Mouse (Mus musculus): ENCODE measurements around the gene Txnrd2.

Gene Txnrd2

DNA sequence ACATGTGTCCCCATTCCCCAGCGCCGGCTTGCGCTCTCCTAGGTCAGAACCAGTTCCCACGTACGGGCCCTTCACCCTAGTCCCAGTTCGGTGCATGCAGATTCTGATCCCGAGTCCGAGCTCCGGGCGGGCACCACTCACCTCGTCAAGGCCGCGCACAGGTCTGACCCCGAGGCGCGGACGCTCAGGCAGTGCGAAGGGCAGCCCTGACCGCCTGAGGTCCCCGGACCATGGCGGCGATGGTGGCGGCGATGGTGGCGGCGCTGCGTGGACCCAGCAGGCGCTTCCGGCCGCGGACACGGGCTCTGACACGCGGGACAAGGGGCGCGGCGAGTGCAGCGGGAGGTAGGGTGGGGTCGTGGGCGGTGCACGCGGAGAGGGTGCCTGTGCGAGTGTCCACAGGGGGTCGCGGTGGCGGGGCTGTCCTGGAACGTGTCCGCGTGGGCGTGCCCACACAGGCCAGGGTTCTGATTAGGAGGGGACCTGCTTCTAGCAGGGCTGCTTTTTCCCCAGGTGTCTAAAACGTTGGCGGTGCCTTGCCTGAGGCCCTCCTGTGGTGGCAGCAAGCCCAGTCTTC lies at the start of gene Txnrd2:
Gene Txnrd2 (plus strand): TSS at position 170 of the 577 bp plus-strand sequence.
- peak; percentile 81 for DNase-seq (ENCODE audit: low read depth, low spot score)

DNA sequence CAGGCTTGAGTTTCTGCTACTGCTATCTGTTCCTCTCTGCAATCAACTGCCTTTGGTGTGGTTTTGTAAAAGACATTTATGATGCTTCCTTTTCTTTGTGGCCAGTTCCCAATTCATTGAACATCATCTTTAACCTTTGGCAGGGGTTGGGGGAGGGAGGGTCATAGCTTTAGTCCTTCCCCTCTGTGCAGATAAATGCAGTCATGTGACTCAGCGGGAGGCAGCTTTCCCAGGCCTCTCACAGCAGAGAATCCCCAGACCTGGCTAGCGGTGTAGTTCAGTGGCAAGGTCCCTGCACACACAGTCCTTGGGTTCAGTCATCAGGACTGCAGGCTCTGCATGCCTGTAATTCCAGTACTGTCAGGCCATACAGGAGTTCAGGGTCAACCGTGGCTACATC lies 49.0 kb upstream of the Txnrd2 start:
- DNase-seq (ENCODE audit: low read depth, low spot score): no peak

GRCm38 (mm10) chr16:18378489-18378888 lies 47.7 kb upstream of the Txnrd2 start:
- DNase-seq (ENCODE audit: low read depth, low spot score): no peak

DNA sequence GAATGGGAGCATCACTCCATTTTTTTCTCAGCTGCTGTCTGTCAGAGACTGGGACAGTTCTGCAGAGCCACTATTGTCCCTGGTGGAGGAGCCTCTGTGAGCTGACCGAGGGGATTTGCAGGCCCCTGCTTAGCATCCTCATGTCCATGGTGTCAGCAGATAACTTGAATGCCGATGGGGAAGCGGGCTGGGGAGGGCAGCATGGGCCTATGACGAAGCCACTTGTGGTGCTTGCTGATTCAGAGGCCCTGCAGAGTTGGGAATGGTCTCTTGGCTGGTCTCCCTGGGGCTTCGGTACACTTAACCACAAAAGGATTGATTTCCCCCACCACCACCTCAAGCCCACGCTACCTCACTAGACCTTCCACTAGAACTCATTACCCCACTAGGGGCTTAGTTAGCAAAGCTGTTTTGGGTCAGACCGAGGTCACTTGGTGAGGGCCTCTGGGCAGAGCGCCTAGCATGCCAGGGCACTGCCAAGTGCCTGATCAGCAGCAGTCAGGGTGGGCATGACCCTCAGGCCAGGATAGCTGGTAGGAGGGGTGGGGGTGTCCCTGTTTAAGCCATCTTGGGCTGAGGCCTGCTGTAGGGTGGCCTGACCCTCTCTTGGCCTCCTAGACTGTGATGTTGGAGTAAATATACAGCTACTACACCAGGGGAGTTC lies 46.7 kb upstream of the Txnrd2 start:
- no peak for DNase-seq (ENCODE audit: low read depth, low spot score)

DNA sequence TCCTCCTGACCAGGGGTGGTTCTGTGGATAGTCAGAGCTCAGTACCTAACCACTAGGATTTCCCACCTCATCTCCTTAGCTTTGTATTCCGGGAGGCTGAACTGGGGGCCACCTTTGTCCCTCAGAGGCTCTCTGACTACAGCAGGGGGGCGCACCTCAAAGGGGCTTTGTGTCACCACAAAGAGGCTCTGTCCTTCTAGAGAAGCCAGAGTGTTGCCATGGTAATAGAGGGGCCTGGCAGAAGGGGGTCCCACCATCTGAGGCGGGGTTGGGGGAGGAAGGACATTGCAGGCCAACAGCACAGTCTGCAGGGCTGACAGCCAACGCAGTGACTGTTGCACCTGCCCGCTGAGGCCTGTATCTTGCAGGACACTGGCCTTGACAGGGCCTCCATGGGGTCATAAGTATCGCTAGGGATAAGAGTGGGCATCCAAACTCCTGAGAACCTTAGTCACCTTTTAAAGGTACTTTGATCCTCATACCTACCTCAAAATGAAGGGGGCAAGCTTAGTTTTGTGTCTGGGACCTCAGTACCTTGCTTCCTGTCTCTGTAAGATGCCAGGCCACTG lies 45.6 kb upstream of the Txnrd2 start:
- DNase-seq (ENCODE audit: low read depth, low spot score): no peak

DNA sequence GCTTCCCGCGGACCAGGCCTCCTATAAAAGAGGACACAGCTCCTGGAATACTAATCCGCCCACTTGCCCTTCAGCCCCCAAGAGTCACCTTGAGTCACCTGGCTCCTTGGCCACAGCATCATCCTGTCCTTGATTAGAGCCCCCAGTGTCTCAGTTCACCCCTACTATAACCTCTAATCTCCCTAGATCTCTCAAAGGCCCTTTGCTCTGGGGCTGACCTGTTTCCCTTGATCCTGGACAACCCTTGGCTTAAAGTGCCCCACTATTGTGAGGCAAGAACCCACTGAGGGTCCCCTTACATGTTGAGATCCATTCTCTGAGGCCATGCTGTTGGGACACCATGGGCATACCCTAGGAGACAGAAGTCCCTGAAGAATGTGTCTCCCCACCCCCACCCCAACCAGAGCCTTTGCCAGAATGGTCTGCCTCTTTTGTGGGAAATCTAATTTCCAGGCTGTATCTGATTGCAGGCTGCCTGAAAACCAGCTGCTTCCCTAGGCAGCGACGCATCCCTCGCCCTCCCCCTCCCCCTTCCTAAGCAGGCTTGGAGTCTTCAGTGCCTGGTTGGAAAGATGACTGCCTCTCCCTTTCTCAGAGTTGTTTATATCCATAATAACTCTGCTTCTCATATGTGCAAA lies 44.4 kb upstream of the Txnrd2 start:
- no peak for DNase-seq (ENCODE audit: low read depth, low spot score)

- no peak for DNase-seq (ENCODE audit: low read depth, low spot score)
These were observed 43.0 kb upstream of the Txnrd2 start for GRCm38 (mm10) chr16:18383045-18383726.

DNA sequence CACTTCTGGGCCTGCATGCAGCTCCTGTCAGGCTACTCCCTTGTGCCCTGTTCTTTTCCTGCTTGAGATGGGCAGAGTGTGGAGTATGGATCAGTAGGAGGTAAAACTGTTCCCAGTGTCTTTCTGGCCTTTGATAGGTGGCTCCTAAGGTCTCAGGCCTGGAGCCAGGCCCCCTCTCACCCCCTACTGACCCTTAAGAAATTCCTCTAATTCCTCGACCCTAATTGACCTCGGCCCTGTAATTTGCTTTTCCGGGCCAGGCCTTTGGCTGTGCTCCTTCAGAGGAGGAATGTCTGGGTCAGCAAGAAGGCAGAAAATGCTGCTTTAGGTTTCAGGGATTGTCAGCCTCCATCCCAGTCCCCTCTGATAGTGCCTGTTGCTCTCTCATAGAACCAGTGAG lies 42.4 kb upstream of the Txnrd2 start:
- DNase-seq (ENCODE audit: low read depth, low spot score): no peak

DNA sequence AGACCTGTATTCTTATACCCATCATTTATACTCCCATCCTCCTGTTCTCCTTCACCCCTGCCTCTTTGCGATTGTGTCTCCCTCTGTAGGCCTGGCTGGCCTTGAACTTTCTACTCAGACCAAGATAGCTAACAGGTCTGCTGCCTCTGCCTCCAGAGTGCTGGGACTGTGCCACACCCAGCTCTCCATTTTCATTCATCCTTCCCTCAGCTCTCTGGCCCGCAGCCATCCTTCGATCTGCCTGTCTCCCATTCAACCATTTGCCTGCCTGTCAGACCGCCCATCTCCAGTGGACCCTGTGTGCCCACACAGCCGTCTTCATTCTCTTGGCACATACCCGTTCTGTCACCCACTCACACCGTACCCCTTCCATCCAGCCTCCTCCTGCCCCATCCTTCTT lies 42.0 kb upstream of the Txnrd2 start:
- no peak for DNase-seq (ENCODE audit: low read depth, low spot score)

GRCm38 (mm10) chr16:18384659-18385058 lies 41.5 kb upstream of the Txnrd2 start:
- DNase-seq (ENCODE audit: low read depth, low spot score): no peak

DNA sequence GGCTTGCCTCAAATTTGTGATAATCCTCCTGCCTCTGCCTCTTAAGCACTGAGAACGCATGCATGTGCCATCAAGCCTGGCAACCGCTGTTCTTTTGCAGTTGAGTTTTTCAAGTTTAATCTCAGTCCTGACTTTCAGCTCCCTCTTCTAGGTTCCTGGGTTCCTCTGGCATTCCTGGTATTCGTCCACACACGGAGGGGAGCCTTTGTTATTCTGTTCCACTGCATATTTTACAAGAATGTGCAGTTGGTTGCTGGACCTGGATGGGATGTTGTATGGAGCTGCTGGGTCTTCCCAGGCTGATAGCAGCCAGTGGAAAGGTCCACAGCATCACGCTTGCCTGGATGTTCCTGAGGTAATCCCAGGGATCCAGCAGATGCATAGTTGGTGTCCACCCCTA lies 40.8 kb upstream of the Txnrd2 start:
- DNase-seq (ENCODE audit: low read depth, low spot score): no peak

DNA sequence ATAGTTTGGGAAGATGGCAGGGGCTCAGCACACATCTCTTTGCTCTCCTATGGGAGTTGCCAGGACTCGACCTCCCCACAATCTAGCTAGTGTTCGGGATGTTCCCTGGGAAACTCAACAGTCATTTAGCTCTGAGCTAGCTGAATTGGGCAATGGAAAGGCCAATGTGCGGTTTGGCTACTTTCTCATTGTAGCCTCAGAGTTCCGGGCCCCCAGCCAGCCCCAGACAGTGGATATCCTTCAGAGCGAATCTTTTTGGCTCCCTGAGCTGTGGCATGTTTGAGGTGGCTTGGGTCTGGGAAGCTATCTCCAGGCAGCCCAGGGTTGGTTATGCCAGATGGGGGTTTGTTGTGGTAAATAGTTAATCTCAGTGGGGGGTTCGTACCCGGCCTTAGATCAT lies 39.7 kb upstream of the Txnrd2 start:
- DNase-seq (ENCODE audit: low read depth, low spot score): no peak

GRCm38 (mm10) chr16:18386972-18387371 lies 39.2 kb upstream of the Txnrd2 start:
- DNase-seq (ENCODE audit: low read depth, low spot score): no peak

- DNase-seq (ENCODE audit: low read depth, low spot score): no peak
These were observed 38.2 kb upstream of the Txnrd2 start for GRCm38 (mm10) chr16:18387704-18388582.

DNA sequence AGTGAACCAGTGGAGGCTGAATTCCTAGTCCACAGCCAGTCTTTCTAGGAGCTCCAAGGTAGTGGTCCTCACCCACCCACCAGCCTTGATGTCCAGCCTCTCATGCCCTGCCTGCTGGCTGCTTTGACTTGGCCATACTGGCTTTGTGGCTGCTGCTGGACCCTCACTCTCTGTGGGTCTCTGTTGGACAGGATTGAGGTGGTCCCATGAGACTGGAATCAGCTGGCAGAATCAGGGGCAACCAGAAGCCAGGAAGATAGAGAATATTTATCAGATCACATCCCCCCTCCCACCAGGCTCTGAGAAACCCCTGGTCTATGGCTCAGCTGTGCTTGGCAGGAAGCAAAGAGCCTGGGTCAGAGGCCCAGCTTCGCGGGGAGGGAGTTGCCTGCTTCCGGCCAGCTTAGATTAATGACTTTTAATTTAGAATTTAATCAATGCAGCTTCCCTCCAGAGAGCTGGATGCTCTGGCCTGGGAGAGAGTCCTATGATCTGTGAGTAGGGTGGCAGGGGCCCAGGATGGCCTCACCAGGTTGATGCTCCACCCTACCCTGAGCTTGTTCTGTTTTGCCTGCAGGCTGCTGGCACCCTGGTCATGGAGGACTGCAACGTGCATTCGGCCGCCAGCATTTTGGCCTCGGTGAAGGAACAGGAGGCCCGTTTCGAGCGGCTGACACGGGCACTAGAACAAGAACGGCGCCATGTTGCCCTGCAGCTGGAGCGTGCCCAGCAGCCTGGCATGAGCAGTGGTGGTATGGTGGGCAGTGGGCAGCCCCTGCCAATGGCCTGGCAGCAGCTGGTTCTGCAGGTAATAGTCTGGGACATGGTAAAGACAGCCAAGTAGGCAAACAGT lies 37.4 kb upstream of the Txnrd2 start:
- DNase-seq (ENCODE audit: low read depth, low spot score): no peak

GRCm38 (mm10) chr16:18390399-18390798 lies 35.8 kb upstream of the Txnrd2 start:
- no peak for DNase-seq (ENCODE audit: low read depth, low spot score)

DNA sequence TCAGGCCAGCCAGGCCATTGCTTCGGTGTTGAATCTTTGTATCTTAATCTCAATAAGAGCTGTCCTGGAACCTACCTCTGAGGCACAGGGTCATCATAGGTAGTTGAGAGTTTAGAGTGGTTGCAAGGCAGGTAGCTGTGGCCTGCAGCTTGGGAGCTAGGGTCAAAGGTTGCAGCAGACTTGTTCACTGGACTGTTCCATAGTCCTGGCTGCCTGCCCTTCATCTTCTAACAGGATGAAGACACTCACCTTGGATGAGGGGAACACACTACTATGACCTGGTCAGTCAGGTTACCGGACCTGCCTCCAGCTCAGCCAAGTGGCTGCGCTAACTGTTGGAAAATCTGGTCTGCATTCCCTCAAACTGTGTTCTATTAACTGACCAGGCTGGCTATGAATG lies 35.1 kb upstream of the Txnrd2 start:
- DNase-seq (ENCODE audit: low read depth, low spot score): no peak

DNA sequence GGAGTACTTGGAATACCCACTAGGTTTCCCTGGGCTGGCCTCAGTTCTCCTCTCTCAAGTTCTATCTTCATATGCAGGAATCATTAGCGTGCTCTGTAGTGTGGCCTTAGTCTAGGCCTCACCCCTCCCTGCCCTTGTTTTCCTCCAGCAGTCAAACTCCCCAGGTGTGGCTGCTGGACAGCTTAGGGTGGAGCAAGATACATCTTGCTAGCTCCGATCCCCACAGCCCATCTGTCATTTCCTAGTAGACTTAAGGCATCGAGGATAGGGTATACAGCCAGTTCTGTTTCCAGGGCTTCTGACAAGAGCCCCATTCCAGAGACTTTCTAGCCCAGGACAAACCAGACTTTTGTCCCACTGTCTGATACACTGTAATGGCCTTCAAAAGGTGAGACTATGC lies 34.5 kb upstream of the Txnrd2 start:
- DNase-seq (ENCODE audit: low read depth, low spot score): no peak

- DNase-seq (ENCODE audit: low read depth, low spot score): peak; percentile 81
These were observed 33.4 kb upstream of the Txnrd2 start for GRCm38 (mm10) chr16:18392469-18393426.

All from CD4-positive, CD25-positive, alpha-beta regulatory T cell, adult 2 months (primary cell).